Mouse (Mus musculus) left cerebral cortex, postnatal 4 days (tissue): ENCODE measurements around the gene Klc4. TPM values are rescaled to one million over a fixed set of nuclear protein-coding genes. Genes with fewer than 3 reads are reported as not detected.
A peak's percentile ranks its signal among the peaks of the same experiment; 100 is the strongest.

Experiments
- DNase-seq: peaks from one replicate; pipeline ENCODE4 v3.0.0-alpha.2; 2022
- intact Hi-C: fragments of 180-260 bp; cut with DNase I; formaldehyde crosslinking; loops from one replicate; pipeline ENCODE4 v1.15.1; 2025
- total RNA-seq, 2 experiments: library from RNA; stranded (reverse); gene quantifications; 2 replicates each; pipeline ENCODE4 v1.2.3; 2021

Gene Klc4
- total RNA-seq, 2 experiments from 2014 or later = 18.9 to 20.4 TPM

- intact Hi-C loops = no loop called here
- DNase-seq = no peak
These were observed 10.2 kb upstream of the Klc4 start for GRCm38 (mm10) chr17:46656054-46656453.

- DNase-seq = no peak
- intact Hi-C loops = no loop called here
These were observed 6.1 kb upstream of the Klc4 start for GRCm38 (mm10) chr17:46651755-46652547.

GRCm38 (mm10) chr17:46651292-46651691 lies 5.5 kb upstream of the Klc4 start:
- DNase-seq = no peak
- intact Hi-C loops = no loop called here

- peak; percentile 97 for DNase-seq
- intact Hi-C loops = no loop called here
These were observed 4.6 kb upstream of the Klc4 start, which contains the start of gene Cul7 for GRCm38 (mm10) chr17:46650232-46651031. TSS of gene Cul7 (plus strand) at chr17:46650337.

- no peak for DNase-seq
- intact Hi-C loops = loop anchor here (10.0 kb wide), 1 partner anchor 95 kb away; the partner anchor contains the start of gene Srf
These were observed 4.0 kb upstream of the Klc4 start for GRCm38 (mm10) chr17:46649811-46650210.

GRCm38 (mm10) chr17:46648436-46648835 lies 2.6 kb upstream of the Klc4 start:
- no peak for DNase-seq

GRCm38 (mm10) chr17:46647279-46647678 lies 1.5 kb upstream of the Klc4 start:
- intact Hi-C loops = loop anchor here (10.0 kb wide), 1 partner anchor 92 kb away; the partner anchor contains the start of gene Srf
- no peak for DNase-seq

More at GRCm38 (mm10) chr17:46648436-46648835, 2.6 kb upstream of the Klc4 start:
- intact Hi-C loops = loop anchor here (10.0 kb wide), 1 partner anchor 94 kb away; the partner anchor contains the start of gene Srf

- intact Hi-C loops = loop anchor here (10.0 kb wide), 1 partner anchor 91 kb away; the partner anchor contains the start of gene Srf
- DNase-seq = no peak
These were observed 470 bp upstream of the Klc4 start for GRCm38 (mm10) chr17:46646322-46646662.

- intact Hi-C loops = loop anchor here (10.0 kb wide), 1 partner anchor 90 kb away; the partner anchor contains the start of gene Srf
- DNase-seq = peak; percentile 45
These were observed 826 bp downstream of the Klc4 start for GRCm38 (mm10) chr17:46644916-46645475.

GRCm38 (mm10) chr17:46644152-46644805 lies 1.5 kb downstream of the Klc4 start:
- intact Hi-C loops = loop anchor here (10.0 kb wide), 1 partner anchor 89 kb away; the partner anchor contains the start of gene Srf
- DNase-seq = no peak

GRCm38 (mm10) chr17:46642060-46642459 lies 3.8 kb downstream of the Klc4 start:
- intact Hi-C loops = loop anchor here (10.0 kb wide), 1 partner anchor 87 kb away; the partner anchor contains the start of gene Srf
- DNase-seq = no peak

- no peak for DNase-seq
- intact Hi-C loops = loop anchor here (10.0 kb wide), 1 partner anchor 85 kb away; the partner anchor contains the start of gene Srf
These were observed 5.9 kb downstream of the Klc4 start for GRCm38 (mm10) chr17:46639929-46640328.

GRCm38 (mm10) chr17:46636831-46637523 lies 8.8 kb downstream of the Klc4 start:
- intact Hi-C loops = no loop called here
- DNase-seq = peak; percentile 67

- DNase-seq = peak; percentile 56
- intact Hi-C loops = no loop called here
These were observed 16.0 kb downstream of the Klc4 start for GRCm38 (mm10) chr17:46629685-46630441.

GRCm38 (mm10) chr17:46628791-46629684 lies 16.8 kb downstream of the Klc4 start, which contains the start of gene Ptk7:
TSS of gene Ptk7 (minus strand) at chr17:46629504.
- intact Hi-C loops = no loop called here
- DNase-seq = peak; percentile 97

- DNase-seq = peak; percentile 48
- intact Hi-C loops = no loop called here
These were observed 17.4 kb downstream of the Klc4 start for GRCm38 (mm10) chr17:46628471-46628790.

GRCm38 (mm10) chr17:46627409-46627808 lies 18.4 kb downstream of the Klc4 start:
- DNase-seq = no peak
- intact Hi-C loops = no loop called here

GRCm38 (mm10) chr17:46624598-46624997 lies 21.2 kb downstream of the Klc4 start:
- intact Hi-C loops = no loop called here
- no peak for DNase-seq
